Mouse (Mus musculus) kidney, embryonic 14.5 days (tissue): ENCODE results near the gene Actr2. TPM values are rescaled to one million over a fixed set of nuclear protein-coding genes. Genes with fewer than 3 reads are reported as not detected.
"Not testable (repeated sequence)": the region's sequence is repeated elsewhere in the genome, so short reads cannot be mapped to it uniquely, and the experiment has no call there.

Source experiments
- ATAC-seq: fragments of 200-750 bp; cut with Nextera tagmentation; 2 replicates; pipeline ENCODE4 v1.8.0; 2017; ENCODE audit warnings: moderate number of reproducible peaks, mild to moderate bottlenecking, moderate TSS enrichment, moderate library complexity; ENCODE audit not compliant: low FRiP score, low TSS enrichment
- H3K27ac ChIP-seq: fragments of 300-500 bp; sonication (generic); 2 replicates; pipeline ENCODE4 v1.5.1; 2014; ENCODE audit warnings: low read depth, mild to moderate bottlenecking, low read length, moderate library complexity, mixed read lengths
- H3K27me3 ChIP-seq: fragments of 300-500 bp; sonication (generic); 2 replicates; pipeline ENCODE4 v1.6.1; 2014; ENCODE audit warnings: mild to moderate bottlenecking, low read length; ENCODE audit not compliant: control insufficient read depth, insufficient read depth
- H3K36me3 ChIP-seq: fragments of 300-500 bp; sonication (generic); 2 replicates; pipeline ENCODE4 v1.6.1; 2014; ENCODE audit warnings: low read length, mixed read lengths; ENCODE audit not compliant: control insufficient read depth, insufficient read depth
- H3K4me1 ChIP-seq: fragments of 300-500 bp; sonication (generic); 2 replicates; pipeline ENCODE4 v1.6.1; 2014; ENCODE audit warnings: low read length, mixed read lengths; ENCODE audit not compliant: control insufficient read depth, insufficient read depth
- H3K4me2 ChIP-seq: fragments of 300-500 bp; sonication (generic); replicated peaks from 2 replicates; pipeline ENCODE4 v1.6.1; 2014; ENCODE audit warnings: low read depth, mild to moderate bottlenecking, low read length
- H3K4me3 ChIP-seq: fragments of 300-500 bp; sonication (generic); 2 replicates; pipeline ENCODE4 v1.5.1; 2014; ENCODE audit warnings: mild to moderate bottlenecking, low read length
- H3K9ac ChIP-seq: fragments of 300-500 bp; sonication (generic); 2 replicates; pipeline ENCODE4 v1.6.1; 2014; ENCODE audit warnings: low read depth, mild to moderate bottlenecking, low read length, moderate library complexity
- H3K9me3 ChIP-seq: fragments of 300-500 bp; sonication (generic); 2 replicates; pipeline ENCODE4 v1.6.1; 2016; ENCODE audit warnings: low read length; ENCODE audit not compliant: control insufficient read depth
- WGBS: fragments of 180-500 bp; shearing (Covaris S2); extraction: QIAGEN DNeasy Blood & Tissue Kit; methylation state at CpG from one replicate; pipeline ENCODE4 v1.1.7; 2014; 5-methylcytosine and 5-hydroxymethylcytosine counted together
- polyA plus RNA-seq: library from polyadenylated mRNA; unstranded; fragments of >200 nt; fragmentation: Nextera tagmentation; extraction: Ambion mirVana; gene quantifications from 2 replicates; pipeline ENCODE4 v1.2.1, GENCODE M21; 2014

Actr2 gene
- polyA plus RNA-seq, 1 experiment from 2014 or later, result 71.5 TPM

GRCm38 (mm10) chr11:20034337-20034947 lies 78.3 kb downstream of the Actr2 start:
- WGBS, result 42% methylated on average over 14 of the region's 14 CpGs
- Histone ChIP-seq H3K9ac (no peak overlapping the region), H3K27ac (no peak overlapping the region), H3K27me3 (no peaks in the 10 kb centered on the region), H3K4me3 (no peak overlapping the region), H3K36me3 (no peaks in the 10 kb centered on the region), H3K9me3 (no peaks in the 10 kb centered on the region), H3K4me2 (no peak overlapping the region), H3K4me1 (no peaks in the 10 kb centered on the region)
- no peak for ATAC-seq

- H3K27ac ChIP-seq, result no peak overlapping the region
- H3K9me3 ChIP-seq, result no peaks in the 10 kb centered on the region
- H3K4me3 ChIP-seq, result no peak overlapping the region
- WGBS, result 53% methylated on average over 6 of the region's 6 CpGs
- no peak overlapping the region for H3K9ac ChIP-seq
- H3K36me3 ChIP-seq, result no peaks in the 10 kb centered on the region
- H3K27me3 ChIP-seq, result no peaks in the 10 kb centered on the region
- H3K4me2 ChIP-seq, result no peak overlapping the region
- H3K4me1 ChIP-seq, result no peaks in the 10 kb centered on the region
- no peak for ATAC-seq
Measured at GRCm38 (mm10) chr11:20033541-20034160, 79.1 kb downstream of the Actr2 start.

GRCm38 (mm10) chr11:20031536-20031935 lies 81.2 kb downstream of the Actr2 start:
- H3K4me2 ChIP-seq, result no peak overlapping the region
- no peaks in the 10 kb centered on the region for H3K27me3 ChIP-seq
- no peak for ATAC-seq
- H3K9ac ChIP-seq, result no peak overlapping the region
- WGBS, result 57% methylated on average over 8 of the region's 8 CpGs
- H3K4me3 ChIP-seq, result no peak overlapping the region
- no peaks in the 10 kb centered on the region for H3K36me3 ChIP-seq
- H3K4me1 ChIP-seq, result no peaks in the 10 kb centered on the region
- no peak overlapping the region for H3K27ac ChIP-seq
- no peaks in the 10 kb centered on the region for H3K9me3 ChIP-seq

- not testable (repeated sequence) for H3K27me3 ChIP-seq, H3K4me2 ChIP-seq, H3K4me1 ChIP-seq, H3K27ac ChIP-seq, ATAC-seq, H3K36me3 ChIP-seq, H3K9ac ChIP-seq, H3K4me3 ChIP-seq, H3K9me3 ChIP-seq
- 93% methylated on average over 5 of the region's 5 CpGs for whole genome bisulfite sequencing
Measured at GRCm38 (mm10) chr11:20030973-20031372, 81.7 kb downstream of the Actr2 start.

- H3K9ac ChIP-seq, result no peak overlapping the region
Measured at GRCm38 (mm10) chr11:20029014-20029413, 83.7 kb downstream of the Actr2 start.

GRCm38 (mm10) chr11:20028396-20028795 lies 84.3 kb downstream of the Actr2 start:
- Histone ChIP-seq H3K36me3 (peaks cover 11% of the 10 kb centered on the region; the same call in 1 of the 2 replicates), H3K4me3 (no peak overlapping the region), H3K4me1 (no peaks in the 10 kb centered on the region), H3K27ac (no peak overlapping the region), H3K4me2 (no peak overlapping the region), H3K9me3 (no peaks in the 10 kb centered on the region), H3K9ac (no peak overlapping the region), H3K27me3 (no peaks in the 10 kb centered on the region)
- no peak for ATAC-seq
- 89% methylated on average over 6 of the region's 6 CpGs for WGBS

More at GRCm38 (mm10) chr11:20029014-20029413, 83.7 kb downstream of the Actr2 start:
- no peaks in the 10 kb centered on the region for H3K27me3 ChIP-seq
- H3K4me1 ChIP-seq, result no peaks in the 10 kb centered on the region
- no peaks in the 10 kb centered on the region for H3K9me3 ChIP-seq
- H3K4me2 ChIP-seq, result no peak overlapping the region
- H3K27ac ChIP-seq, result no peak overlapping the region
- WGBS, result 91% methylated on average over 4 of the region's 4 CpGs
- peaks cover 11% of the 10 kb centered on the region; the same call in 1 of the 2 replicates for H3K36me3 ChIP-seq
- no peak overlapping the region for H3K4me3 ChIP-seq
- ATAC-seq, result no peak

GRCm38 (mm10) chr11:20027719-20028118 lies 85.0 kb downstream of the Actr2 start:
- H3K4me3 ChIP-seq, result no peak overlapping the region
- ATAC-seq, result no peak
- H3K4me2 ChIP-seq, result no peak overlapping the region
- H3K4me1 ChIP-seq, result no peaks in the 10 kb centered on the region
- no peaks in the 10 kb centered on the region for H3K9me3 ChIP-seq
- H3K9ac ChIP-seq, result no peak overlapping the region
- peaks cover 13% of the 10 kb centered on the region; the same call in 1 of the 2 replicates for H3K36me3 ChIP-seq
- H3K27me3 ChIP-seq, result no peaks in the 10 kb centered on the region
- WGBS, result 51% methylated on average over 9 of the region's 9 CpGs
- H3K27ac ChIP-seq, result no peak overlapping the region

GRCm38 (mm10) chr11:20025899-20026298 lies 86.8 kb downstream of the Actr2 start:
- peak; percentile 70 for ATAC-seq
- 23% methylated on average over 11 of the region's 11 CpGs for WGBS
- no peaks in the 10 kb centered on the region for H3K4me1 ChIP-seq
- peaks cover 28% of the 10 kb centered on the region for H3K36me3 ChIP-seq
- H3K4me3 ChIP-seq, result no peak overlapping the region
- no peak overlapping the region for H3K27ac ChIP-seq
- H3K9me3 ChIP-seq, result peaks cover 8% of the 10 kb centered on the region
- H3K27me3 ChIP-seq, result no peaks in the 10 kb centered on the region
- H3K4me2 ChIP-seq, result no peak overlapping the region
- no peak overlapping the region for H3K9ac ChIP-seq

GRCm38 (mm10) chr11:20022911-20023482 lies 89.7 kb downstream of the Actr2 start:
- no peak for ATAC-seq
- Histone ChIP-seq H3K27me3 (no peaks in the 10 kb centered on the region), H3K4me1 (no peaks in the 10 kb centered on the region), H3K36me3 (peaks cover 57% of the 10 kb centered on the region), H3K4me2 (no peak overlapping the region), H3K27ac (no peak overlapping the region), H3K4me3 (no peak overlapping the region), H3K9me3 (peaks cover 37% of the 10 kb centered on the region), H3K9ac (no peak overlapping the region)
- WGBS, result 91% methylated on average over 14 of the region's 14 CpGs
